Comparison of ENCODE assay signal across 19 mouse cellular contexts in the genomic region with DNA sequence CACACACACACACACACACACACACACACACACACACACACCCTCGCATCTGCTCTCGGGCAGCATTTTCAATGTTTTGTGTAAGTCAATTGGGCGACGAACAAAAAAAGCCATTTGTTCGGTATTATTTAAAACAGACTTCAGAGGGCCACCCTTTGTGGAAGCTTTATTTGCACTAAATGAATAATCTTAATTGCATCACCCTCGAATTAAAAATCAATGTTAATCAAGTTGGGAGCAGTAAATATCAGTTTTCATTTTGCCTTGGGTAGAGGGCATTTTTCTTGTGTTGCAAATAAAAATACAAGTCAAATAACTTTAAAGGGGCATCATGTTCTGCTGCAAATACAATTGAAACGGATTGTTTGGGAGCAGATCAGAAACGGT. TPM values are rescaled to one million over a fixed set of nuclear protein-coding genes. Genes with fewer than 3 reads are reported as not detected.
DNase-seq lines count a peak whose midpoint lies in the region; ATAC-seq and TF ChIP-seq lines count a peak whose summit lies in the region.
"Had no signal": no experiment of that assay in that cellular context is flagged by ENCODE, and none has a peak within 500 bp of the region (broad histone marks: within the 10 kb centered on the region; RNA-seq: fewer than 3 reads in every experiment).

No protein-coding gene starts in this region.

- no peak overlapping the region for H3K4me2 ChIP-seq in heart, postnatal 0 days (ENCODE audit: low read depth, low read length)
- H3K4me2 ChIP-seq in midbrain, postnatal 0 days (ENCODE audit: low read depth, low read length, poor library complexity, severe bottlenecking): no peak overlapping the region
- no peak overlapping the region for H3K4me2 ChIP-seq in embryonic facial prominence, embryonic 13.5 days

- no peaks in the 10 kb centered on the region for H3K4me1 ChIP-seq in heart, postnatal 0 days (ENCODE audit: control insufficient read depth, insufficient read depth)
- H3K4me1 ChIP-seq in midbrain, embryonic 10.5 days: peaks cover 28% of the 10 kb centered on the region
- H3K4me1 ChIP-seq in midbrain, postnatal 0 days (ENCODE audit: insufficient read depth, low read length): no peaks in the 10 kb centered on the region
- H3K4me1 ChIP-seq in ES-E14 (ENCODE audit: control insufficient read depth in 2 of 2, insufficient read depth in 2 of 2, low read length in 2 of 2, poor library complexity in 1 of 2): peaks cover 0 to 2% of the 10 kb centered on the region in 2 experiments; a peak in 1 of 4 replicates
- H3K4me1 ChIP-seq in embryonic facial prominence, embryonic 13.5 days: peaks cover 16% of the 10 kb centered on the region

- in situ Hi-C loops in ES-E14 (cut with MboI; ENCODE audit: low sequenced_read_pairs in 2 of 2, unreplicated experiment in 2 of 2): no loop called here

- H3K27me3 ChIP-seq in heart, postnatal 0 days (ENCODE audit: control insufficient read depth, insufficient read depth, low read length): peaks cover 94% of the 10 kb centered on the region
- peaks cover 100% of the 10 kb centered on the region for H3K27me3 ChIP-seq in midbrain, embryonic 10.5 days (ENCODE audit: low read depth, poor library complexity, severe bottlenecking)
- peaks cover 60% of the 10 kb centered on the region for H3K27me3 ChIP-seq in midbrain, postnatal 0 days (ENCODE audit: insufficient read depth, low read length)
- peaks cover 90% of the 10 kb centered on the region for H3K27me3 ChIP-seq in embryonic facial prominence, embryonic 13.5 days

- WGBS in heart, postnatal 0 days: 8% methylated on average over 8 of the region's 8 CpGs
- WGBS in midbrain, embryonic 10.5 days: 2% methylated on average over 8 of the region's 8 CpGs
- WGBS in midbrain, postnatal 0 days: 2% methylated on average over 8 of the region's 8 CpGs
- WGBS in embryonic facial prominence, embryonic 13.5 days: 1% methylated on average over 8 of the region's 8 CpGs

- ATAC-seq in heart, postnatal 0 days (ENCODE audit: insufficient read depth, low read depth): no peak
- no peak for ATAC-seq in midbrain, postnatal 0 days (ENCODE audit: low FRiP score)
- no peak for ATAC-seq in embryonic facial prominence, embryonic 13.5 days (ENCODE audit: insufficient number of reproducible peaks, insufficient read depth, low FRiP score, low TSS enrichment, low read depth)

- no peak overlapping the region for H3K9ac ChIP-seq in heart, postnatal 0 days (replicated peaks; ENCODE audit: low read depth, low read length)
- no peak overlapping the region for H3K9ac ChIP-seq in midbrain, postnatal 0 days (replicated peaks; ENCODE audit: low read length, poor library complexity, severe bottlenecking)
- peak overlapping the region; percentile 26; the same call in 1 of the 2 replicates for H3K9ac ChIP-seq in ES-E14 (ENCODE audit: insufficient read depth, low read depth, low read length, poor library complexity, severe bottlenecking)
- no peak overlapping the region for H3K9ac ChIP-seq in embryonic facial prominence, embryonic 13.5 days
- H3K9ac ChIP-seq: limb, embryonic 15.5 days; midbrain, embryonic 12.5 days had no signal

- H3K36me3 ChIP-seq in heart, postnatal 0 days (replicated peaks; ENCODE audit: control insufficient read depth, insufficient read depth, low read length): no peaks in the 10 kb centered on the region
- no peaks in the 10 kb centered on the region for H3K36me3 ChIP-seq in midbrain, embryonic 10.5 days
- no peaks in the 10 kb centered on the region for H3K36me3 ChIP-seq in midbrain, postnatal 0 days (ENCODE audit: insufficient read depth, low read length)
- H3K36me3 ChIP-seq in ES-E14 (ENCODE audit: control insufficient read depth, insufficient read depth, low read length, poor library complexity, severe bottlenecking): no peaks in the 10 kb centered on the region
- no peaks in the 10 kb centered on the region for H3K36me3 ChIP-seq in embryonic facial prominence, embryonic 13.5 days
- H3K36me3 ChIP-seq: limb, embryonic 15.5 days; midbrain, embryonic 12.5 days had no signal

- no peak for TF ChIP-seq CTCF in heart, postnatal 0 days (IDR thresholded peaks at IDR 0.05; ENCODE audit: low read depth)
- TF ChIP-seq CTCF in midbrain, postnatal 0 days (IDR thresholded peaks at IDR 0.05): no peak

- no peaks in the 10 kb centered on the region for H3K9me3 ChIP-seq in heart, postnatal 0 days (replicated peaks; ENCODE audit: control insufficient read depth, low read length)
- H3K9me3 ChIP-seq in midbrain, embryonic 10.5 days (replicated peaks): no peaks in the 10 kb centered on the region
- H3K9me3 ChIP-seq in midbrain, postnatal 0 days (ENCODE audit: low read length): no peaks in the 10 kb centered on the region
- H3K9me3 ChIP-seq in ES-E14 (ENCODE audit: control insufficient read depth, insufficient read depth, low read depth, low read length): no peaks in the 10 kb centered on the region
- H3K9me3 ChIP-seq in embryonic facial prominence, embryonic 13.5 days: no peaks in the 10 kb centered on the region
- H3K9me3 ChIP-seq: limb, embryonic 15.5 days; midbrain, embryonic 12.5 days had no signal

- 0 out of 2 replicates have a peak overlapping the region, but pooled peaks have one; percentile 5 for H3K4me3 ChIP-seq in heart, postnatal 0 days (ENCODE audit: low read depth, low read length)
- H3K4me3 ChIP-seq in midbrain, embryonic 10.5 days: peak overlapping the region; percentile 39; the same call in 1 of the 2 replicates
- H3K4me3 ChIP-seq in midbrain, postnatal 0 days (ENCODE audit: low read depth, low read length): no peak overlapping the region
- peak overlapping the region in 1 of 2 experiments; percentile 20; a peak in 2 of 4 replicates for H3K4me3 ChIP-seq in ES-E14 (ENCODE audit: insufficient read depth in 1 of 2, low read depth in 1 of 2, low read length in 2 of 2, poor library complexity in 1 of 2, severe bottlenecking in 1 of 2)
- peak overlapping the region; percentile 16; the same call in 1 of the 2 replicates for H3K4me3 ChIP-seq in embryonic facial prominence, embryonic 13.5 days
- H3K4me3 ChIP-seq: layer of hippocampus, adult 2 months; limb, embryonic 15.5 days had no signal

- no peak for DNase-seq in heart, postnatal 0 days (ENCODE audit: low spot score)
- DNase-seq in heart, postnatal 36 days: no peak
- DNase-seq in midbrain, embryonic 10.5 days (ENCODE audit: low spot score): no peak
- DNase-seq in midbrain, postnatal 0 days (ENCODE audit: low spot score): no peak
- DNase-seq in ES-E14 (ENCODE audit: low read depth, low spot score): no peak
- no peak for DNase-seq in left cerebral cortex, adult 9 months (ENCODE audit: low spot score in 2 of 2)
- DNase-seq: heart, adult 18-20 months; heart, postnatal 14 days; kidney, adult 18-20 months; lung, adult 18-20 months; lung, postnatal 4 days; right cerebral cortex, postnatal 25 days had no signal

- H3K27ac ChIP-seq in heart, postnatal 0 days (ENCODE audit: low read depth): no peak overlapping the region
- no peak overlapping the region for H3K27ac ChIP-seq in midbrain, embryonic 10.5 days (replicated peaks)
- no peak overlapping the region for H3K27ac ChIP-seq in midbrain, postnatal 0 days (ENCODE audit: low read depth, low read length)
- H3K27ac ChIP-seq in ES-E14 (ENCODE audit: insufficient read depth, low read depth, low read length, poor library complexity, severe bottlenecking): no peak overlapping the region
- H3K27ac ChIP-seq in embryonic facial prominence, embryonic 13.5 days: no peak overlapping the region
- H3K27ac ChIP-seq: layer of hippocampus, adult 2 months; limb, embryonic 15.5 days; midbrain, embryonic 12.5 days; stomach, postnatal 0 days had no signal

- TF ChIP-seq EP300 in heart, postnatal 0 days (IDR thresholded peaks at IDR 0.05; ENCODE audit: low read depth): no peak

- intact Hi-C loops in heart, postnatal 36 days (cut with DNase I): loop anchor here (5.0 kb wide), 1 partner anchor 167 kb away; no protein-coding TSS in a partner anchor

TF ChIP-seq in ES-E14, 5 proteins besides CTCF, POLR2A, EP300 and RAD21:
- TF ChIP-seq ZC3H11A (IDR thresholded peaks at IDR 0.05; ENCODE audit: borderline replicate concordance, low read depth, low read length) (no peak), ZNF384 (IDR thresholded peaks at IDR 0.05; ENCODE audit: low read depth, low read length) (no peak), HCFC1 (IDR thresholded peaks at IDR 0.05; ENCODE audit: borderline replicate concordance, insufficient read depth, low read length) (no peak), MAFK (IDR thresholded peaks at IDR 0.05; ENCODE audit: insufficient read depth, low read depth, low read length) (no peak), CHD2 (IDR thresholded peaks at IDR 0.05; ENCODE audit: low read depth, low read length) (no peak)

RNA-seq across cellular contexts. Expression of gene Otp, which starts 1.4 kb away (rescaled TPM):
- not detected in 2 replicates for total RNA-seq in heart, postnatal 0 days (2014; rRNA removed; ENCODE audit: low replicate concordance)
- not detected in 2 replicates for polyA plus RNA-seq in heart, postnatal 0 days (2015; fragmentation: Nextera tagmentation; extraction: Ambion mirVana)
- total RNA-seq in heart, postnatal 36 days (2021): not detected
- polyA plus RNA-seq in midbrain, embryonic 10.5 days (2016; fragmentation: Nextera tagmentation; extraction: Ambion mirVana): 0.77 and 1.5 TPM in 2 replicates
- 3.3 and 5.0 TPM in 2 replicates for total RNA-seq in midbrain, postnatal 0 days (2014; rRNA removed)
- 2.4 and 4.5 TPM in 2 replicates for polyA plus RNA-seq in midbrain, postnatal 0 days (2015; fragmentation: Nextera tagmentation; extraction: Ambion mirVana)
- not detected in 2 replicates for total RNA-seq in ES-E14 (2012; rRNA removed)
- polyA plus RNA-seq in embryonic facial prominence, embryonic 13.5 days (2015; fragmentation: Nextera tagmentation; extraction: Ambion mirVana): not detected in 2 replicates
- total RNA-seq: gastrocnemius, adult 8-10 months; heart, adult 18-20 months; heart, postnatal 14 days; layer of hippocampus, adult 2 months; MEL had no signal
- polyA plus RNA-seq: limb, embryonic 15.5 days; stomach, postnatal 0 days had no signal
